Mouse (Mus musculus): ENCODE results near the gene Fbxo22. TPM values are rescaled to one million over a fixed set of nuclear protein-coding genes. Genes with fewer than 3 reads are reported as not detected.

Gene Fbxo22
- total RNA-seq, 2 experiments from 2014 or later = 18.5 to 21.1 TPM

DNA sequence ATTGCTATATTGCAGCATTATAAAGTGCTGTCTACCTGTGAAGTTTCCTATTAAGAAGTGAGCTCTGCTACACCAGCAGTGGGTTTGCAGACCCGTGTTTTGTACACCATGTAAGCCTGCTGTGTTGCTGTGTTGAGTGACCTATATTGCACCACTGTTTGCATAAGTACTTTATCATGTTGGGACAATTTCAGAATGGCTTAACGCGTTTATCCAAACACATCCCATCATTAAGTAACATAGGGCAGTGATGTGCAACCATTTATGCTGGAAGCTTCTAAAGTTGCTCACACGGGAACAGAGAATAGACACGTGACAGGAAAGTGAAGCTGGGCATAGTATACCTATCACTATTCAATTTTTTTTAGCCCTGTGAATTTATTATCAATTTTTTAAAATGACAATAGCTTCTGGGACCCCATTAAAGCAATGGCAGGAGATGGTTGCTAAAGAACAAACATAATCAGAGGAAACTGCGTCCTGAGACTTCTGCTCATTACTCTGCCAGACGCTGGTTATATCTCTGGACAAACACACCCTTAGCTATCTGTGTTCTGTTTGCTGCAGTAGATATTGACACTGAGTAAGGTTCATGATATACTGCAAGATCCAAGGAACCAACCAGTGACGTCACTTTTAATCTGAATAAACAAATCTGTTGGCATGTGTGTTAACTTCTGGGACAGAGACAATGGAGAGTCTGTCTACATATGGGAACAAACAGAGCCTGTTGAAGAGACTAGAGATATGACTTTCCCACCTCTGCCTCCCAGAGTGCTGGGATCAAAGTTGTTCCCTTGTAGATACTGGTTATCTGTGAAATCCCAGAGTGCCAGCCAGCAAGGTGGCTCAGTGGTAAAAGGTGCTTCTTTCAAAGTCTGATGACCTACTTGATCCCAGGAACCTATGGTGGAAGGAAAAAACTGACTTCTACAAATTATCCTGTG is 55.9 kb downstream of the Fbxo22 start:
- intact Hi-C loops (cut with DNase I; ENCODE audit: low total_unique reads) = no loop called here
- DNase-seq = no peak

GRCm38 (mm10) chr9:55271960-55272560 is 63.3 kb downstream of the Fbxo22 start:
- intact Hi-C loops (cut with DNase I; ENCODE audit: low total_unique reads) = no loop called here
- no peak for DNase-seq

GRCm38 (mm10) chr9:55273906-55274305 is 65.2 kb downstream of the Fbxo22 start:
- no peak for DNase-seq
- intact Hi-C loops (cut with DNase I; ENCODE audit: low total_unique reads) = no loop called here

Other genes starting within 250 kb of the Fbxo22 start
- gene Chrna5, start 228.0 kb upstream of the Fbxo22 start, total RNA-seq (2021) = under 1 TPM in 1 of 2 experiments, not detected in 1; 0.12 TPM
- gene Chrna3, start 182.4 kb upstream of the Fbxo22 start, total RNA-seq (2021) = not detected
- not detected for gene Chrnb4, start 160.1 kb upstream of the Fbxo22 start, total RNA-seq (2021)
- 10 to 100 TPM; 21.5 to 24.1 TPM for gene Ube2q2, start 60.1 kb upstream of the Fbxo22 start, total RNA-seq (2021)
- gene Nrg4, start 117.9 kb downstream of the Fbxo22 start, total RNA-seq (2021) = under 1 TPM in 1 of 2 experiments, not detected in 1; 0.18 TPM
- gene Tmem266, start 118.0 kb downstream of the Fbxo22 start, total RNA-seq (2021) = under 1 TPM; 0.27 to 0.44 TPM

All from gastrocnemius, postnatal 14 days (tissue).